Mouse (Mus musculus): ENCODE data around the gene Lrrn4cl.
A peak's percentile ranks its signal among the peaks of the same experiment; 100 is the strongest.
"Not testable (repeated sequence)": the region's sequence is repeated elsewhere in the genome, so short reads cannot be mapped to it uniquely, and the experiment has no call there.

The Lrrn4cl gene

DNA sequence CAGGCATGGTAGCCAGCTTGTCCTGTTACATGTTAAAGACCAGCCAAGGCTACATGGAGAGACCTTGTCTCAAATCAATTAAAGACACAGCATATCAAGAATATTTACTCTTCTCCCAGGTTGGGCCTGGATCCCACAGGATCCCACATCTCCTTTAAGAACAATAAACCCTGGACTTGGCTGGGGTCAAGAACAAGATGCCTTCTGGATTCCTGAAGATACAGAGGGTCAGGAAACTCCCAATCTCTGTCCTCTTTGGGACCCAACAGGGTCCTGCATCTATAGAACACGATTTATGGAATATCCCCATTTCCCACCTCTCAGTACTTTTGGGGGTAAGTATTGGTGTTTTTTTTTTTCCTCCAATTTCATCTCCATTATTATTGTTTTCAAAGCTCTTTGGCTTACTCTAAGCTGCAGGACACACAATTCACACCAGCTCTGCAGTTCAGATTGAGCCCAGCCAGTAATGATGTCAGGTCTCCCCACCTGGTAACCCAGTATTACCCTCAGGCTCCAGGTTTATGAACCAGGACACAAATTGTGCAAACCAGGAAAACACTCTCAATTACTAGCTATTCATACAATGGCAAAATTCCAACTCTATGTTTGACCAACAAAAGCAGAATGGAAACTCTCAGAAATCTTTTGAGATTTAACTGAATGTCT is 36.5 kb downstream of the Lrrn4cl start:
- DNase-seq: no peak

DNA sequence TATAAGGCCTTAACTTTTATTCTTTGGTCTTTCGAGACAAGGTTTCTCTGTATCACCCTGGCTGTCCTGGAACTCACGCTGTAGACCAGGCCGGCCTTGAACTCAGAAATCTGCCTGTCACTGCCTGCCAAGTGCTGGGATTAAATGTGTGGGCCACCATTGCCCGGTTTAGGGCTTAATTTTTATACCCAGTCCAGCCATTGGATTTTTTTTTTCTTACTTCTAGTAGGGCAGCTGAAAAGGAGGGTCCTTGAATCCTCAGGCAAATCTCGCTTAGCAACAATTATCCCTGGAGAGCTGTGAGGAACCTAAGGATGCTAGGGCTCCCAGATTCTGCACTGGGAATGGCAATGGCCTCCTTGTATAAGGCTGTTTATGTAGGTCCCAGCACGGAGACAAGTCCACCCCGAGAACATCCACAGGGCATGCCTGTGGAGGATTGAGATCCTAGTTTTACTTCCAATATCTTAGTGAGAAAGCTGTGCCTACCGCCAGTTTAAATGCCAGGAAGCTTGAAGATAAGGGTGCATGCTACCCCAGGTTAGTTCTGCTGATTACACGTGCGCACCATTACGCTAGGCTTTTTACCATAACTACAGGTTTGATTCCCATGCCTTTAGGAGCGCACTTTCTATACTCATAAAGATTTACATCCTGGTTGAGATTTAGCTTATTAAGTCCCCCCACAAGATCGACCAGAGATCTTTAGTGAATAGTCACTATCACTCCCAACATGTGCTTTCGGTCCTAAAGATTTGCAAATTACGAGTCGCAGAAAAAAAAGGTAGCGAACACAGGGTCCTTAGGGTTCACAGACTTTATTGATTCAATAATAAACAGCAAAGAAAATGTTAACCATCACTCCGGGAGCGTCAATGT is 37.3 kb downstream of the Lrrn4cl start:
- DNase-seq: no peak

- DNase-seq: peak; percentile 91
These were observed 38.2 kb downstream of the Lrrn4cl start, which contains the start of the genes 1810009A15Rik and Gm49416 for GRCm38 (mm10) chr19:8888511-8889385. Gene 1810009A15Rik (plus strand): TSS chr19:8888853. Gene Gm49416 (plus strand): TSS chr19:8888926.

GRCm38 (mm10) chr19:8892829-8893766 is 42.5 kb downstream of the Lrrn4cl start, which contains the start of gene Ints5:
Gene Ints5 (plus strand): TSS chr19:8893005.
- peak; percentile 82 for DNase-seq

- no peak for DNase-seq
These were observed 44.9 kb downstream of the Lrrn4cl start for GRCm38 (mm10) chr19:8895397-8895960.

DNA sequence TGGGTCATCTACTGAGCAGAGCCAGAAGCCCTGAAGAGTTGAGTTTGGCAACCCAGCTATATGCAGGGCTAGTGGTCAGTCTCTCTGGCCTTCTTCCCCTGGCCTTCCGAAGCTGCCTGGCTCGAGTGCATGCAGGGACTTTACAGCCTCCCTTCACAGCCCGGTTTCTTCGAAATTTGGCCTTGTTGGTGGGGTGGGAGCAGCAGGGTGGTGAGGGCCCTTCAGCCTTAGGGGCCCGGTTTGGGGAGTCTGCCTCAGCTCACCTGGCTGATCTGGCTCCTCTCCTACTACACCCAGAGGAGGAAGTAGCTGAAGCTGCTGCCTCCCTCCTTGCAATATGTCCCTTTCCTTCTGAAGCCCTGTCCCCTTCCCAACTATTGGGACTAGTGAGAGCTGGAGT is 45.7 kb downstream of the Lrrn4cl start:
- not testable (repeated sequence) for DNase-seq

DNA sequence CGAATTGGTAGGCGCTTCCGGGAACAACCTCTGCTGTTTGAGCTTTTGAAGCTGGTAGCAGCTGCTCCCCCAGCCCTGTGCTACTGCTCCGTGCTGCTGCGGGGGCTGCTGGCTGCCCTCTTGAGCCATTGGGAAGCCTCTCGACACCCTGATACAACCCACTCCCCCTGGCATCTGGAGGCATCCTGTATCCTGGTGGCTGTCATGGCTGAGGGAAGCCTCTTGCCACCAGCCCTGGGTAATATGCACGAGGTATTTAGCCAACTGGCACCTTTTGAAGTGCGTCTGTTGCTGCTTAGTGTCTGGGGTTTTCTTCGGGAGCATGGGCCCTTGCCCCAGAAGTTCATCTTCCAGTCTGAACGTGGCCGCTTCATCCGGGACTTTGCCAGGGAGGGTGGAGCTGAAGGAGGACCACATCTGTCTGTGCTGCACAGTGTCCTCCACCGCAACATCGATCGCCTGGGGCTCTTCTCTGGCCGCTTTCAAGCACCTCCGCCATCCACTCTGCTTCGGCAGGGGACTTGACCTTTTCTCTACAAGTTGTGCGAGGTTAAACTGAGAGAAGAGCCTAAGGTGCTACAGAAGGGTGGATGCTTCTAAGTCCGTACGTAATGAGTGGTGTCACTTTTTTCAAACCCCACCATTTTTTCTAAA is 46.8 kb downstream of the Lrrn4cl start:
- peak; percentile 46 for DNase-seq

GRCm38 (mm10) chr19:8897865-8898495 is 47.4 kb downstream of the Lrrn4cl start, which contains the start of gene Ganab:
Gene Ganab (plus strand): TSS chr19:8898071.
- DNase-seq: peak; percentile 93

- no peak for DNase-seq
These were observed 48.0 kb downstream of the Lrrn4cl start for GRCm38 (mm10) chr19:8898576-8898975.

DNA sequence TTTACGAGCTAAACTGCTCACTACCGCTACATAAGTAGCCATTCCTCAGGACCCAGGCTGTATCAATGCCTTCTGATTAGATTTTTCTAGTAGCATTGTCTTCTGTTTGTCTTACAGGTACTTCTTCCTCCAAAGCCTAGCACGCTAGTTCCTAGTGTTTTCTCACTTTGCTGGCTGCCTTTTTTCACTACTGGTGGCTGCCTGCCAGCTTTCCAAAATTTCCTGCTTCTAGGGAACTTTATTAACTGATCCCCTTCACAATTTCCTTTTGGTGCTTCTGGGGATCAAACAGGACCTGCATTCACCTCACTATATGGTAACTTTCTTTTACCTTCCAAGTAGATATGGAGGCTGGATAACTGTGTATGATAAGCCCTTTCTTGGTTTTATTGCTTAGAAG is 48.5 kb downstream of the Lrrn4cl start:
- no peak for DNase-seq

GRCm38 (mm10) chr19:8903412-8903811 is 52.8 kb downstream of the Lrrn4cl start:
- DNase-seq: no peak
